Mouse (Mus musculus) ES-CJ7 (cell line): Measurements from ENCODE around the gene Ankrd39.

Experiments
- DNase-seq: peaks from one replicate; pipeline ENCODE4 v3.0.0; 2011; ENCODE audit warnings: low read depth, low spot score

Ankrd39 gene

DNA sequence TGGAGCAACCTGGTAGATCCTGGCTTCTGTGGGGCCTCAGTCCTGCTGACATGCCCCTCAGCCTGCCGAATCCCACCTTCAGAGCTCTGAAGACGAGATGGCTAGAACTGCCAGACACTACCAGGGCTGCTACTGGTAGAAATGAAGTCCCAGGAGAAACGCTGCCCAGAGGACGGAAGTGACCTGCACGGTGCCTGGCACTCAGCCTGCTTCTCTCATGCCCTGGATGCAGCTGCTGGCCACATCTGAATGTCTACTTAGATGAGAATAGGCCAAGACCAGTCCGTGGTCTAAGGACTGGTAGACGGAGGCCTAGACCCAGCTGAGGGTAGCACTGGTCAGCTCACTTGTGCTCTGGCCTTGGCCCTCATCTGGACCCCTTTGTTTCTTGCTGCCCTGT, 16.3 kb downstream of the Ankrd39 start:
- DNase-seq, result no peak

DNA sequence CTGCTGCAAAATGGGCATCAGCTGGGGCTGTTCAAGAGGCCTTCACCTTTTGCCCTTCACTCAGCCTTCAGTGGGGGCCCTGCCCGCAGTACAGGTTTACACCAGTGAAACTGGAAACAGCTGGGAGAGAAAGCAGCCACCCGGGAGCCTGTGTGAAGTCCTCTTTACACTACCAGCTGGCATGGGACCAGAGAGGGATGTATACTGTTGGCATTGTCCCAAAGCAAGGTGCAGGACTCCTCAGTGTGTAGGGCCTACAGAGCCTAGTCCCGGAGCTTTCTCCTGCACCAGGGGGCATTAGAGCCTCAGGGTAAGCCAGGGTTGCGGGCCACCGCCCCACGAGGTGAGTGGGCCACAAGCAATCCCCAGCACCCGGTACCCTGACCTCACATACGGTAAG, 16.8 kb downstream of the Ankrd39 start:
- DNase-seq, result no peak

DNA sequence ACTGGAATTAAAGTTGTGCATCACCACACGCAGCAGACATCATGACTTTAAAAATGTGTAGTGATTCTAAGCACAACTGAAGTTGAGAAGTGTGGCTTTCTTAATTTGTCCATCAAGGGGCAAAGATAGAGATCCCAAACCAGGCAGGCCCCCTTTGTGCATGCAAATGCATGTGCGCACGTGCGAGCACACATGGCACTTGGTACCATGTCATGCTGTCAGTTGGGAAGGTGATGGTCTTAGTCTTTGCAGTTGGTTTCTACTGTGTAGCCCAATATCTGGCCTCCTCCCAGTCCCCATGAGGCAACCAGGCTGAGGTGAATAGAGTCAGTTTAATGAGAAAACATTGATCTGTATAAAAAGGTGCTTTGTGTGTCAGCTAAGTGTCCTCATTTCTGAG, 17.4 kb downstream of the Ankrd39 start:
- no peak for DNase-seq

- no peak for DNase-seq
Measured at GRCm38 (mm10) chr1:36529274-36529673, 18.0 kb downstream of the Ankrd39 start.

DNA sequence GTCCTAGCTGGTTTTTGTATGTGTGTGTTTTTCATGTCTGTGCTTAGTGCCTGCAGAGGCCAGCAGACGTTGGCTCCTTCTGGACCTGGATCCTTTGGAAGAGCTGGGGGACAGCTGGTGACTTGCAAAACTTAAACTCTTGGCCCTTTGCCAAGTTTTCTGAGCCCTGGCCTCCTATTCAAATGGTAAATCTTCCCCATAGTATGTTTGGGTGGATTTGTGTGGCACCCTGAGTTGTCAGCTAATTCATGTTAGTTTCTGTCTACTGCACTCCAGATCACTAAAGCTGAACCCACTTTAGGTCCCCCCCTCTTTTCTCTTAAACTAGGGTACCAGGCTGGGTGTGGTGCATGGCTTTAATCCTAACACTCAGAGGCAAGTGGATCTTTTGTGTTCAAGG, 18.9 kb downstream of the Ankrd39 start:
- peak; percentile 69 for DNase-seq

DNA sequence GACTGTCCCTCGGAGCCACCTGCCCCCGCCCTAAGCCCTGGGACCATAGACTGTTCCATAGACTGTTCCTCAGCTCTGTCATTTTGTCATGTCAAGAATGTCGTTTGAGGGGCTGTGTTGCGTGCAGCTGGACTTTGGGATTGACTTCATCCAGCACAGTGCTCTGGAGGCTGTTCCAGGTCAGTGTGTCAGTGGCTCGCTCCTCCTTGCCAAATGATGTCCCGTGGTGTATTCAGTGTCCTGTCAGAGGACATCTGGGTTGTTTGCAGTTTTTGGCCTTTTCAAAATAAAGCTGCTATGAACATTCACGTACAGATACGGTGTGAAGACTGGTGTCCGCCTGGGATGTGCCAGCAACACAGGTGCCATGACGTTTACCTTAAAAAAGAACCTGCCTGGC, 20.3 kb downstream of the Ankrd39 start:
- DNase-seq, result no peak

- DNase-seq, result no peak
Measured at GRCm38 (mm10) chr1:36525774-36526173, 21.5 kb downstream of the Ankrd39 start.

- DNase-seq, result no peak
Measured at GRCm38 (mm10) chr1:36524058-36524457, 23.2 kb downstream of the Ankrd39 start.

DNA sequence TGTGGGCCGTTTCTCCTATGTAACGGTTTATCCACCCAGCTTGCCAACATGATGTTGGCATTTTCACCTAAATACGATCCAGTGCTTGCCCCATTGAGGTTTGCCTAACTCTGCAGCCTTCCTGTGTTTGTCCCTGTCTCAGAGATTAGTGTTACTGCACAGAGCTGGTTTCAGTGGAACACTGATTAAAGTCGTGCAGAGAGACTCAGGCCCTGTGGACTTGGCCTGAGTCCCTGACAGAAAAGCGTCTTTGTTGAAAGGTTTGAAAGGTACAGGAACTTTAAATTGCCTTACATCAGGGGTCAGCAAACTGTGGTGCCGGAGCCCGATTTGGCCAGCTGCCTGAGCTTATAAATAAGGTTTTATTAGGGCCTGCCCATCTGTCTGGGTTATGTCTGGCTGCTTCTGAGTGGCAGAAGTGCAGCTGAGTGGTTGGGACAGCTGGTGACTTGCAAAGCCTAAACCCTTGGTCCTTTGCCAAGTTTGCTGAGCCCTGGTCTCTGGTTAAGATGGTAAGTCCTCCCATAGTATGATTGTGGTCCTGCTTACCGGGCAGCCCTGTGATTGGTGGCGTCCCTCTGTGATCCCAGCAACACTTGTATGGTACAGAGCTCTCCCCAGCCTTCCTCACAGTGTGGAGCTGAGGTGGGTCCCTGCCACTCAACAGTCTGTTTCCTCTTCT, 23.8 kb downstream of the Ankrd39 start:
- no peak for DNase-seq

GRCm38 (mm10) chr1:36522210-36522609, 25.0 kb downstream of the Ankrd39 start:
- DNase-seq, result no peak

- peak; percentile 45 for DNase-seq
Measured at GRCm38 (mm10) chr1:36519626-36520025, 27.6 kb downstream of the Ankrd39 start.

DNA sequence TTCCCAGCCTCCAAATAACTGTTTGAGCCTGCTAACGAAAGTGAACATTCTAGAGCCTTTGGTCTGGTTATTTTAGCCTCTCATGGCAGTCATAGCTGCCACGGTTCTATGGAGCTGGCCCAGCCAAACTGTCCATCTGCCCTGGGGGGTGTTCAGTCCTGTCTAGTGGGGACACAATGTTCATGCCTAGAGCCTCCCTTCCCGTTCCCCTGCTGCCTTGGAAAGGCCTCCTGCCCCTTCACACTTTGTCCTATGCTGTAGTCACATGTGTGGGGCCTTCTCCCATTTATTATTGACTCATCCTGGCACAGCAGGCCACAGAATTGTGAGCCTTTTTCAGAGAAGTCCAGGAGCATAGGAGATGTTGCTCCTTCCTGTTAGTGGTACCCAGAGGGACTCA, 29.0 kb downstream of the Ankrd39 start:
- DNase-seq, result no peak

- peak; percentile 87 for DNase-seq
Measured at GRCm38 (mm10) chr1:36513718-36514117, 33.5 kb downstream of the Ankrd39 start.

DNA sequence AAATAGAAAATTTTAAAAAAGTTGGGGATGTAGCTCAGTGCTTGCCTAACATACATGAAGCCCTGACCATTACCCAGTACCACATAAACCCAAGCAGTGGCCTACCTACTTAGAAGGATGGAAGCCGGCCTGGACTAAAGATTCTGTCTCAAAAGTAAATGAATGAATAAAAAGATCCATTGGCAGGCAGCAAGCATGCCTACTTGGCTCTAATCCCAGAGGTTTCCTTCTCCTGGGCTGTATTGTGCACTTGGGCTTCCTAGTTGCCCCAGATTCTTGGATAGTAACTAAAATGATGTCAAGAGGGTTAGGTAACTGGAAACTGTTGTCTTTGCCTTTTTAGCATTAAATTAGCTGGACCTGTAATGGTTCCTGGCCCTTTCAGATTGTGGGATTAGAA, 33.9 kb downstream of the Ankrd39 start:
- no peak for DNase-seq

- no peak for DNase-seq
Measured at GRCm38 (mm10) chr1:36512966-36513280, 34.3 kb downstream of the Ankrd39 start.

DNA sequence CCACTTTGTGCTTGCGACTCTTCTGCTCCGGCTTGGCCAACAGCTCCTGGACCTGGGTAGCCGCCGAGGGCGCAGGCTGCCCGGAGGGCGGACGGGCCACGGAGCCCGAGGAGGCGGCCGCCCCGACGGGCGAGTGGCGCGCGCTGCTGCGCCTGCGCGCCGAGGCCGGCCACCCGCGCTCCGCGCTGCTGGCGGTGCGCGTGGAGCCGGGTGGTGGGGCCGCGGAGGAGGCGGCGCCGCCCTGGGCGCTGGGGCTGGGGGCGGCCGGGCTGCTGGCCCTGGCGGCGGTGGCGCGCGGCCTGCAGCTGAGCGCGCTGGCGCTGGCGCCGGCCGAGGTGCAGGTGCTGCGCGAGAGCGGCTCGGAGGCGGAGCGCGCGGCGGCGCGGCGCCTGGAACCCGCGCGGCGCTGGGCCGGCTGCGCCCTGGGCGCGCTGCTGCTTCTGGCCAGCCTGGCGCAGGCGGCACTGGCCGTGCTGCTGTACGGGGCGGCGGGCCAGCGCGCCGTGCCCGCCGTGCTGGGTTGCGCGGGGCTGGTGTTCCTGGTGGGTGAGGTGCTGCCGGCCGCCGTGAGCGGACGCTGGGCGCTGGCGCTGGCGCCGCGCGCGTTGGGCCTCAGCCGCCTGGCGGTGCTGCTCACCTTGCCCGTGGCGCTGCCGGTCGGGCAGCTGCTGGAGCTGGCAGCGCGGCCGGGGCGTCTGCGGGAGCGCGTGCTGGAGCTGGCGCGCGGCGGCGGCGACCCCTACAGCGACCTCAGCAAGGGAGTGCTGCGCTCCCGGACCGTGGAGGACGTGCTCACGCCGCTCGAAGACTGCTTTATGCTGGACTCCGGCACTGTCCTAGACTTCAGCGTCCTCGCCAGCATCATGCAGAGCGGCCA, 34.9 kb downstream of the Ankrd39 start:
- DNase-seq, result no peak

- DNase-seq, result peak; percentile 98
Measured at GRCm38 (mm10) chr1:36511289-36512021, 35.8 kb downstream of the Ankrd39 start, which contains the start of gene Cnnm3. Cnnm3 (plus strand) TSS chr1:36511867.

DNA sequence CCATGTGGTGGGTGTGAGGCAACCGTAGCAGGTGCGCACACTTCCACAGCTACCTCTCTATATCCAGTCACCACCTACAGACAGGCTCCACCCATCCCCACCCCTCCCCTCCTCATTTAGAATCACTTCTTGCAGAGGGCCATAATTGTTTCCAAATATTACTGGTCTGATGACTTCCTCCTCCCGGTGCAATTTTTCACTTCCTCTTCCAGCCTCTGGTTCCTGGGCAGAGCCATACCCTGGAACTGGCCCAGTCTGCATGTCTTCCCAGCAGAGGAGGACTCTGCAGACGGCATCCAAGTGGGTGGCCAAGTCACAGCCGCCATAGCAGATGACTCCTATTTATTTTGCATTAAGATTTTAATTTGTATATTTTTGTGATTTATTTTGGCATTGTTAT, 39.0 kb downstream of the Ankrd39 start:
- DNase-seq, result no peak

- peak; percentile 86 for DNase-seq
Measured at GRCm38 (mm10) chr1:36501261-36501660, 46.0 kb downstream of the Ankrd39 start.

DNA sequence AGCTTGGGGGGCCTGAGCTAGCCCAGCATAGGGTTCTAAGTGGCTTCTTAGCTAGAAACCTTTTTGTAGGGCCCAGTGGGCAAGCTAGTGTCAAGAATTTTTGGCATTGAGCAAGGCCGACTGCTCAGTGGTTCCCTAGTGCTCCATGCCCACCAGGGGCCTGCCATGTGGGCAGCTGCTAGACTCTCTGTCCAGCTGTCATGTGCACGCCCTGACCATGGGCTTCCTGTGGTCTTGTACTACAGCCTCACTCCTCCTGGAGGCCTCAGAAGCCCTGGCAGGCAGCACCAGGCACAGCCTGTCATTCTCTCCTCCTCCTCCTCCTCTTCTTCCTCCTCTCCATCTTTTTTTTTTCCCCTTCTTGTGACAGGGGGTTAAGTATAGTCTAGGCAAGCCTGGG, 49.9 kb downstream of the Ankrd39 start:
- no peak for DNase-seq

DNA sequence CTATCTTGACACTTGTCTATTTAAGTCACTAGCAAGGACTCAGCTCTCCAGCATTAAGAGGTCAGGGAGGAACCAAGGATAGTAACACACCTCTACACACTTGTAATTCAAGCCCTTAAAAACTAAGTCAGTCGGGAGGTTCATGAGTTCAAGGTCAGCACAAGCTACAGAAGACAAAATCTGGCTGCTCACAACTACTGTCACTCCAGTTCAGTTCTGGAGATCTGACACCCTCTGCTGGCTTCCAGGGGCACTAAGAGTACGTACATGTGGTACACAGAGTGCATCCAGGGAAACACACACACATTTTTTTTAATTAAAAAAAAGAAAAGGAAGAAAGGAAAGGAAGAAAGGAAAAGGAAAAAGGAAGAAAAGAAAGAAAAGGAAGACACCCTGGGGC, 50.5 kb downstream of the Ankrd39 start:
- DNase-seq, result peak; percentile 69

GRCm38 (mm10) chr1:36493299-36493698, 53.9 kb downstream of the Ankrd39 start:
- no peak for DNase-seq
